Mouse (Mus musculus) testis, postnatal 10 days (tissue): ENCODE results near the gene Nebl.

Experiments used
- DNase-seq: peaks from one replicate; pipeline ENCODE4 v3.0.0; 2021; ENCODE audit warnings: low spot score

The Nebl gene

GRCm38 (mm10) chr2:17705964-17706363, 25.3 kb downstream of the Nebl start:
- no peak for DNase-seq

DNA sequence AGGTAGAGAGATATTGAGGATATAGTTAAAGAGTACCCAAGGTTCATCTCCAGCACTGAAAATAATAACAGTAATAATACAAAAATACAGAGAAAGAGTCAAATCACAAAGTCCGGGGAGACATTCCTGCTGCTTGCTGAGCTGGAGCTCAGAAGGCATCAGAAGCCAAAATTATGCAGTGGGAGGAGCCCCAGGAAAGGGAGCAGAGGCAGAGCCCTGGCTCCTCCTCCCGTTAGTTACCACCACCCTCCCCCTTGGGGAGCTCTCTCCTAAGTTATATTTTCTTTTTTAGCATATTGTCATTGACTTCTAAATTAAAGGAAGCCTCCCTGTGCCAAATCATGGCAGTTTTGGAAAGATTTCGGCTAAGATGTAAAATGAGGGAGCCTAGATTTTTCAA, 25.8 kb downstream of the Nebl start:
- no peak for DNase-seq

- no peak for DNase-seq
Measured at GRCm38 (mm10) chr2:17703170-17703512, 28.1 kb downstream of the Nebl start.

DNA sequence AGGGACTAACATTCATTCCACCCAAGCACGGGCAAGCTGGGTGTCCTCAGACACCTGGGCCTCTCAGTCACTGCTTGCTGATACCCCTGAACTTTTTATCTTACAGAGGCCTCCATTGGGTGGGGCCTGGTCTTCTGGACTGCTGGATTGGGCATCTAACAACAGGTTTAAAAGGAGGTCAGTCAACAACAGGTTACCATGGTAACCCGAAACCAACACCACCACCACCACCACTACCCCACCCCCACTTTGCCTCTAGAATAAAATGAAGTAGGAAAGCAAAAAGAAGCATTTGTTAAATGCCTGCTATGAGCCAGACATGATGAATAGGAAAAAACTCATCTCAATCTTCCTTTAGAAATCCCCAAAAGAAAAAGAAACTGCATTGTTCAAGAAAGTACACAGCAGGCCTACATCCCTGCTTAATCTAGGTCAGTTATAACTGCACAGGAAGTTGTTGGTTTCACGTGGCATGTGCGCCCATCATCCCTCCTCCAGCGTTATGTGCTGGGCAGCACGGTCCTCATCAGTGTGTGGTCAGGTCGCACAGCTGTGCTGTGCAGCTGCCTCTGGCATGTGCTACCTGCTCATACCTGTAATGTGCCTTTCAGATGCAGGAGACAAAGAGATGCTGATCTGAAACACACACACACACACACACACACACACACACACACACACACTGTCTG, 28.6 kb downstream of the Nebl start:
- no peak for DNase-seq

- no peak for DNase-seq
Measured at GRCm38 (mm10) chr2:17698161-17699087, 32.8 kb downstream of the Nebl start.

- no peak for DNase-seq
Measured at GRCm38 (mm10) chr2:17692926-17693325, 38.3 kb downstream of the Nebl start.

GRCm38 (mm10) chr2:17690264-17690663, 41.0 kb downstream of the Nebl start:
- no peak for DNase-seq

- DNase-seq = no peak
Measured at GRCm38 (mm10) chr2:17687141-17687540, 44.1 kb downstream of the Nebl start.

- no peak for DNase-seq
Measured at GRCm38 (mm10) chr2:17683326-17684040, 47.8 kb downstream of the Nebl start.

- no peak for DNase-seq
Measured at GRCm38 (mm10) chr2:17672156-17672555, 59.1 kb downstream of the Nebl start.

- no peak for DNase-seq
Measured at GRCm38 (mm10) chr2:17671566-17671965, 59.7 kb downstream of the Nebl start.

DNA sequence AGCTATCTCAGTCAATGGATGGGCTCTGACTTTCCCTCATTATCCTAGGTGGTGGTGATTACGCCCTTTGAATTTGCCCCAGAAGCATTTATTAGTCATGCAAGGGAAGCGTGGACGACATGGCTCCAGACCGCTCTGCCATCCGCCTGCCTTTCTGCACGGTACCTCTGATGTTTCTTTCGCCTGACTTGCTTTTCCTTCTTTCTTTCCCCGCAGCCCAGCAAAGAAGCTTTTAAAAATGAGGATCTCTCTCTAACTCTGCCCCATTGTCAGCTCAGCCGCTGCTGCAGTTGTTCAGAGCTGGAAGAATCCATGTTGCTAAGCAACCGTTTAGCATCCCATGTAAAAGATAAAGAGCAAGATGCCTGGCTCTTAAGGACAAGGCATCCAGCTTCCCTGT, 61.3 kb downstream of the Nebl start:
- no peak for DNase-seq

GRCm38 (mm10) chr2:17669000-17669399, 62.3 kb downstream of the Nebl start:
- no peak for DNase-seq

GRCm38 (mm10) chr2:17658176-17658575, 73.1 kb downstream of the Nebl start:
- no peak for DNase-seq

DNA sequence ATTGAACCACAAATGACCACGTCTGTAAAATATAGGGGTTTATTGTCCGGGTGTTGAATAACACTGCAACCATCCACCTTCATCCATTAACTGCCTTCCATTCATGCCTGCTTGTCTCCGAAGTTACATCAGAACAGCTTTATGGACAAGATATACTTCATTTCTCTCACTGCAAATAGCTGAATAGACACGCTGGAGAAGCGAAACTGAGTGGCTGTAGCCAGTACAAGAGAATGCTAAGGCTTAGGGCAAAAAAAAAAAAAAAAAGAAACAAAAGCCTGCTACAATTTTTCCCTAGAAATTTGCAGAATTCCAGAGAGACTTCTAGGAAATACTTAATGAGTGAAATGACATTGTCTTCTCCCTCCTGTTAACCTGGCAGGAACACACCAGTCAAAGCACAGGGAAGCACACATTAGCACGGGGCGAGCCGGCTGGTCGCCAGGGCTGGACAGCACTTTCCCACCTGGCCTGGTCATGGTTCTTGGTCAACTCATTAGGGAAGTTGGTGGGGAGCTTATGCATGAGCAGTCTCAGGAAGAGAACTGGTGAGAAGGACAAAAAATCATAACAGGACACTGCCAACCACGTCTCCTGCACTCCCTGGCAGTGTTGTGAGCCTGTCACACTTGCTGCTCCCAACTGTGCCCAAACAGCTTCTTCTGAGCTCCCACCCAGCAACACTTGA, 81.0 kb downstream of the Nebl start:
- no peak for DNase-seq

GRCm38 (mm10) chr2:17649728-17650127, 81.5 kb downstream of the Nebl start:
- no peak for DNase-seq

DNA sequence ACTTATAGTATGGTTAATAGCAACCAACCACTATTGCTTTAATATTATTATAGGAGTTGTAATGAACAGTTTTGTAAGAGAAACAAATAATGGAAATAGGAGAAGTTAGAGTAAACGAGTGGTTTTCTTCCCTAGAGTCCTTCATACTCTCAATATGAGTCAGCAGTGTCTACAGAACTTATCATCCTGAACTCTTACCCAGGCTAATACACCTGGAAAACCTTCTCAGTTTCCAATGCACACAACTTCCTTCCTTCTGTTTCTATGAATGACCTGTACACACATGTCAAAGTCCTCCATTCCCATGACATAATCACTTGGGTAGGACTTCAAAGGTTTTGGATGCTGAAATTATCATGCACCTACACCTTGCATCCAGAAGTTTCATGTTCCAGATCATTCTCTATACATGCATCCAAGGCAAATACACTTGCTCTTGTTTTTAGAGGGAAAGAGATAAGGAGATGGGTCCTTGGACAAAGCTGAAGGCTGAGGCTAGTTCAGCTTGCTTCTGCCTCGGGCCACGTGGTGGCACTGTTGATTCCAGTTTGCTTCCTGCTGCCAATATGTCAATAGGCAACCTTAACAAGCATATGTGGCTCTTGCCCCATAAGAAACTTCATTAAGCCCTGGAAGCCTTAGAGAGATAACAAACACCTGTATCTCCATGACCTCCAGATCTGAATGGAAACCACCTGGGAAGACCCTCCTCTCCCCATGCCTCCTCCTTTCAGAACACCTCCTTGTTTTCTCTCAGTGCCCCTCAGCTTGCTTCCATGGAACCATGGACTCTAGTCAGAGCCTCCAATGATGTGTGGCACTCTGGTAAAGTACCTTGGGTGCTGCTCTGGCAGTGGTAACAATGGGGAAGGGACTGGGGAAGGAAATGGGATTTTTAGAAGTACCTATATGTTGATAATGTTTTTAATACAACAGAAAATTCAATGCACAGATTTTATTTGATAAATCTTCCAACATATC, 86.7 kb downstream of the Nebl start:
- peak; percentile 66 for DNase-seq

GRCm38 (mm10) chr2:17643869-17644268, 87.4 kb downstream of the Nebl start:
- no peak for DNase-seq

GRCm38 (mm10) chr2:17642770-17643169, 88.5 kb downstream of the Nebl start:
- DNase-seq = no peak

DNA sequence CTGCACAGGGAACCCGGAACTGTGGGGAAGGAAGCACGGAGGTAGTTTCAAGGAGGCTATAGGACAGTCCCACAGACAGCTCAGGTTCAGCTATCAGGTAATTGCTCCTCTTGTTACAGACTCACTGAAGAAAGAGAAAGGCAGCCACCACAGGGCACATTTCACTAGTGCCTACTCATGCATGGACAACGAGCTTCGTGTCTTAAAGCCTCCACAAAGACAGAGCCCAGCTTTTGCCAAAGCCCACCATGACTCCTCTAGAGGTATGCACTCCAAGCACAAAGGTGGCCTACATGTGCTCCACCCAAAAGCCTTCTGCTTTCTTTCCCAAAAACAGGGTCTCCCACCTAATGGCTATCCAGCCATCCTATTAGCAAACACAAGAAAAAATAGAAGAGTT, 90.4 kb downstream of the Nebl start:
- no peak for DNase-seq

DNA sequence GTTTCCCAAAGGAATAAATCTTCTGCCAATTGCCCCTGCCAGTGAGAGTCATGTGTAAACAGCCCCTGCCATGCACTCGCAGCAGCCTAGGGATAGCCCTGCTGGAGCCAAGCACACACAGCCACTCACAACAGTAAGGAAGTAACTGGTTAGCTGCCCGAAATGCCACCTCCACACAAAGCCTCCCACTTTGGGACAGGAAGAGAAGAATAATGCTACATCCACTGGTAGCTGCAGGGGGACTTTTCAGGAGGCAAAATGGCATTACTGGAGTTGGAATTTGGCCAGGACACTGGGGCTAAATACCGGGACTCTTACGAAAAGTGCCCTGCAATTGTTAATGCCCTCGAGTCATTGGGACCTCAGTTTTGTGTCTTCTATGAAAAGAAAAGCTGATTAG, 92.6 kb downstream of the Nebl start:
- DNase-seq = no peak
